Mouse (Mus musculus) G1E (cell line): ENCODE data around the gene Tas1r1. TPM values are rescaled to one million over a fixed set of nuclear protein-coding genes. Genes with fewer than 3 reads are reported as not detected.
A peak's percentile ranks its signal among the peaks of the same experiment; 100 is the strongest.

ENCODE experiments used
- ATAC-seq: 2 replicates; pipeline ENCODE4 v1.8.0; 2016; ENCODE audit warnings: mild to moderate bottlenecking; ENCODE audit not compliant: insufficient number of reproducible peaks, poor library complexity, low FRiP score, severe bottlenecking; ENCODE audit errors: extremely low read depth
- DNase-seq: peaks from one replicate; pipeline ENCODE4 v3.0.0; 2012; ENCODE audit warnings: low spot score
- H3K27me3 ChIP-seq: 2 replicates; pipeline ENCODE4 v1.6.1; 2012; ENCODE audit warnings: mild to moderate bottlenecking, low read length, inconsistent platforms; ENCODE audit not compliant: insufficient read depth
- H3K36me3 ChIP-seq: replicated peaks from 2 replicates; pipeline ENCODE3; 2012; ENCODE audit warnings: mild to moderate bottlenecking, inconsistent platforms
- H3K4me1 ChIP-seq: 2 replicates; pipeline ENCODE4 v1.6.1; 2012; ENCODE audit warnings: low read depth, low read length, inconsistent platforms, mixed read lengths; ENCODE audit not compliant: insufficient read depth
- H3K4me3 ChIP-seq: 2 replicates; pipeline ENCODE4 v1.5.1; 2012; ENCODE audit warnings: low read depth, mild to moderate bottlenecking, inconsistent platforms, low read length, moderate library complexity, mixed read lengths
- H3K9me3 ChIP-seq: replicated peaks from 2 replicates; pipeline ENCODE4 v1.6.1; 2012; ENCODE audit warnings: inconsistent platforms
- CTCF ChIP-seq: IDR thresholded peaks from 2 replicates; pipeline ENCODE4 v1.5.1; 2012; ENCODE audit warnings: low read depth, low read length, inconsistent platforms, mixed read lengths
- GATA1 ChIP-seq: IDR thresholded peaks from 2 replicates; pipeline ENCODE4 v1.6.1; 2012; ENCODE audit warnings: borderline replicate concordance, low read length, inconsistent platforms, mixed read lengths
- GATA2 ChIP-seq: IDR thresholded peaks from 2 replicates; pipeline ENCODE4 v1.6.1; 2012; ENCODE audit warnings: low read depth, low read length, inconsistent platforms, borderline replicate concordance
- POLR2AphosphoS5 ChIP-seq: IDR thresholded peaks from 2 replicates; pipeline ENCODE4 v1.6.1; 2012; ENCODE audit warnings: low read depth, low read length, inconsistent platforms; ENCODE audit not compliant: insufficient replicate concordance
- TAL1 ChIP-seq: conservative IDR thresholded peaks from 2 replicates; pipeline ENCODE4 v1.6.1; 2012; ENCODE audit warnings: low read depth, low read length, inconsistent platforms, mixed read lengths
- polyA plus RNA-seq: library from polyadenylated mRNA; stranded (reverse); fragments of >175 nt; gene quantifications from 2 replicates; pipeline ENCODE4 v1.2.3, GENCODE M21; 2012
- total RNA-seq, 2 experiments: library from RNA; stranded (forward) in 1 of 2; stranded (reverse) in 1 of 2; fragments of 200-1000 nt in 1 of 2; fragments of >200 nt in 1 of 2; fragmentation: Nextera tagmentation in 1 of 2; gene quantifications; 2 replicates each; pipeline ENCODE4 v1.2.3; 2014 to 2017

Gene Tas1r1
- total and polyA plus RNA-seq, 3 experiments, result 0.02 to 0.27 TPM; not detected in 1

DNA sequence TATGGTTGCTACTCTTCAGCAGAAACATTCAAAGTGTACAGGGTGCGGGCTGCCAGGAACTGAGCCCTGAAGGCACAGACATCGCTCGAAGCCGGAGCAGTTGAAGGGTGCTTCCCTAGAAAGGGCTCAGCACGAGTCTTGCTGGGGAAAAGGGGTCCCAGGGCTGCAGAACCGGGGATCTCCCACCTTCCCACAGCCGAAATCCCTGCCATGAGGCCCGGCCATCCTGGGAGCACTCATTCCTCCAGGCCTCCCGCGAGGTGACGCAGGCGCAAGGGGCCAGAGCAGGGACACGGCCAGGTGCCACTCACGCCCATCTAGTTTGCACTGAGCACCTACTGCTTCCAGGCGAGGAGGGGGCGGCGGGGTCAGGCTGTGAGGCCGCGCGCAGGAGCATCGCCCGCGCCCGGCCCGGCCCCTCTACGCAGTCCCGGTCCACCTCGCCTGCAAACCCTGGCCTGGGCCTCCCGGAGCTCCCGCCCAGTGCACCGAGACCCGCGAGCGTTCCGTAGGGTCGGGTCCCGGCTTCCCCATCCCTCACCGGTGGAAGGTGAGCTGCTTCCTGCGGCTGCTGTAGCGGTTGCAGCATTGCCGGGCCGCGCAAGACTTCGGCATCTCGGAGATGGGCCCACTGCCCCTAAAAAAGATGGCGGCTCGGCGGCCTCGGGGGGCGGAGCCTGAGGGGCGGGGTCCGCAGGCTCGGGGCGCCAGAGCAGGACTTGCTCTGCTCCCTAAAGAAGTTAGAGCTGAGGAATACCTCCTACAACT is 49.8 kb downstream of the Tas1r1 start, which contains the start of gene Thap3:
Gene Thap3, minus strand, starts transcription at position 656 of the 768 bp plus-strand sequence.
- Histone ChIP-seq H3K27me3 (peaks cover 70% of the 10 kb centered on the region), H3K36me3 (peaks cover 37% of the 10 kb centered on the region), H3K9me3 (no peaks in the 10 kb centered on the region), H3K4me1 (peaks cover 44% of the 10 kb centered on the region), H3K4me3 (peak within 1 kb of the TSS; percentile 77)
- TF ChIP-seq TAL1, result no peak
- TF ChIP-seq GATA1, result no peak
- ATAC-seq (no peak), DNase-seq (peak; percentile 36)

DNA sequence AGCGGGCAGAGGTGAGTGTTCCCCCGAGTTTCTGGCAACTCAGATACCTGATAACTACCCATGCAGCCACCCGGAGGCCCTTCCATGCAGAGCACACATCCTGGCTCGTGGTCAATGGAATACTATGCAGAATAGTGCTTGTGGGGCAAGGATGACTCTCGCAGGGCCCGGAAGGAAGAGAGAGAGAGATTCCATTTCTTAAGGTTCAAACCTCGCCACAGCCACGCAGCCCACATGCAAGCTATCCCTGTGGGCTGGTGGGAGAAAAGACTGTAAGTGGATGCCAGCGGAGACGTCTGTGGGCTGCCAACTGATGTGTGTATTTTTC is 50.4 kb downstream of the Tas1r1 start:
- TF ChIP-seq GATA2, result no peak
- TF ChIP-seq CTCF, result no peak
- no peak for TF ChIP-seq TAL1
- no peak for TF ChIP-seq POLR2AphosphoS5
- TF ChIP-seq GATA1, result no peak
- no peak for DNase-seq
- peak overlapping the region; percentile 77 for H3K4me3 ChIP-seq
- H3K9me3 ChIP-seq, result no peaks in the 10 kb centered on the region
- peaks cover 39% of the 10 kb centered on the region for H3K36me3 ChIP-seq
- H3K27me3 ChIP-seq, result peaks cover 66% of the 10 kb centered on the region
- no peak for ATAC-seq
- H3K4me1 ChIP-seq, result peaks cover 39% of the 10 kb centered on the region

DNA sequence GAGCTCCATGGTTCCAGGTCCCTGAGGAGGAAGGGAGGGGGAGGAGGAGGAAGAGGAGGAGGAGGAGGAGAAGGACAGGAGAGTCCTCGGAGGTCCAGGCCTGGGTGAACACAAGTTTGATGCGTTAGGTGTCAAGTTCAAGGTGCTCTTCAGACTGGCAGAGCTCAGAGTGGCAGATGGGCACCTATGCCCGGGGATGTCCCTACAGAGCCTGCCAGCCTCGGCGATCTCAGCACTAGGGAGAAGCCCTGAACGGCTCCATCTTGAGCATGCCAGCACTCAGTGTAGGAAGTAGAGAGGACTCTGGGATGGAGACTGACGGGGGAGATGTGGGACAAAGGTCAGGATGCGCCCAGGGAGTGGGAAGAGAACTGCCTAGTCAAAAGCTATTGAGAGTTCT is 51.7 kb downstream of the Tas1r1 start:
- Histone ChIP-seq H3K36me3 (peaks cover 42% of the 10 kb centered on the region), H3K4me1 (peaks cover 34% of the 10 kb centered on the region)
- no peak for ATAC-seq

GRCm38 (mm10) chr4:151985886-151986285 is 52.5 kb downstream of the Tas1r1 start:
- TF ChIP-seq CTCF (no peak), TAL1 (no peak), GATA2 (no peak), POLR2AphosphoS5 (no peak), GATA1 (no peak)
- DNase-seq (no peak), ATAC-seq (no peak)
- Histone ChIP-seq H3K4me3 (no peak overlapping the region), H3K36me3 (peaks cover 42% of the 10 kb centered on the region), H3K27me3 (peaks cover 47% of the 10 kb centered on the region), H3K9me3 (no peaks in the 10 kb centered on the region), H3K4me1 (peaks cover 37% of the 10 kb centered on the region)

More for the DNA sequence above, 51.7 kb downstream of the Tas1r1 start:
- Histone ChIP-seq H3K9me3 (no peaks in the 10 kb centered on the region), H3K4me3 (no peak overlapping the region), H3K27me3 (peaks cover 55% of the 10 kb centered on the region)
- TF ChIP-seq POLR2AphosphoS5 (no peak), GATA1 (no peak)
- no peak for DNase-seq

GRCm38 (mm10) chr4:151983560-151983959 is 54.8 kb downstream of the Tas1r1 start:
- ATAC-seq (no peak), DNase-seq (no peak)
- H3K9me3 ChIP-seq, result no peaks in the 10 kb centered on the region
- no peak for TF ChIP-seq GATA1
- no peak for TF ChIP-seq GATA2
- TF ChIP-seq POLR2AphosphoS5, result no peak
- no peak for TF ChIP-seq TAL1
- TF ChIP-seq CTCF, result no peak
- no peak overlapping the region for H3K4me3 ChIP-seq
- H3K4me1 ChIP-seq, result peaks cover 30% of the 10 kb centered on the region
- H3K27me3 ChIP-seq, result peaks cover 28% of the 10 kb centered on the region
- peaks cover 58% of the 10 kb centered on the region for H3K36me3 ChIP-seq

GRCm38 (mm10) chr4:151983043-151983442 is 55.3 kb downstream of the Tas1r1 start:
- Histone ChIP-seq H3K27me3 (peaks cover 22% of the 10 kb centered on the region), H3K9me3 (no peaks in the 10 kb centered on the region), H3K36me3 (peaks cover 63% of the 10 kb centered on the region), H3K4me1 (peaks cover 28% of the 10 kb centered on the region), H3K4me3 (no peak overlapping the region)
- TF ChIP-seq GATA2 (no peak), POLR2AphosphoS5 (no peak), GATA1 (no peak), TAL1 (no peak), CTCF (no peak)
- DNase-seq (no peak), ATAC-seq (no peak)
